Mouse (Mus musculus) heart, adult 8-10 months (tissue): ENCODE data around the gene Emx2. TPM values are rescaled to one million over a fixed set of nuclear protein-coding genes. Genes with fewer than 3 reads are reported as not detected.

ENCODE experiments used
- total RNA-seq, 4 experiments: library from RNA; stranded (reverse); gene quantifications; 2 replicates each; pipeline ENCODE4 v1.2.4; 2022

Gene Emx2
- total RNA-seq, 4 experiments from 2014 or later = not detected

Other genes starting within 250 kb of the Emx2 start
- not detected for gene Kcnk18, start 239.2 kb upstream of the Emx2 start, total RNA-seq
- under 1 TPM; 0.69 to 0.97 (median 0.92) TPM for gene Slc18a2, start 197.5 kb upstream of the Emx2 start, total RNA-seq
- gene Rps12-ps3, start 136.1 kb upstream of the Emx2 start, total RNA-seq = 100 to 1,000 TPM; 215 to 326 (median 253) TPM
- 10 to 100 TPM; 21.7 to 23.3 (median 23.0) TPM for gene Pdzd8, start 112.6 kb upstream of the Emx2 start, total RNA-seq